Mouse (Mus musculus) stomach, embryonic 15.5 days (tissue): ENCODE data around the gene Zfand4. TPM values are rescaled to one million over a fixed set of nuclear protein-coding genes. Genes with fewer than 3 reads are reported as not detected.
A peak's percentile ranks its signal among the peaks of the same experiment; 100 is the strongest.

Experiments
- ATAC-seq: fragments of 200-750 bp; cut with Nextera tagmentation; 2 replicates; pipeline ENCODE4 v1.8.0; 2017; ENCODE audit warnings: low read depth, moderate number of reproducible peaks, moderate TSS enrichment; ENCODE audit not compliant: insufficient read depth, low FRiP score
- H3K27ac ChIP-seq: fragments of 300-500 bp; sonication (generic); 2 replicates; pipeline ENCODE4 v1.5.1; 2015; ENCODE audit warnings: mild to moderate bottlenecking, inconsistent platforms
- H3K27me3 ChIP-seq: fragments of 300-500 bp; sonication (generic); replicated peaks from 2 replicates; pipeline ENCODE4 v1.6.1; 2015; ENCODE audit warnings: inconsistent platforms
- H3K36me3 ChIP-seq: fragments of 300-500 bp; sonication (generic); 2 replicates; pipeline ENCODE4 v1.6.1; 2015; ENCODE audit warnings: inconsistent platforms
- H3K4me1 ChIP-seq: fragments of 300-500 bp; sonication (generic); 2 replicates; pipeline ENCODE4 v1.6.1; 2015; ENCODE audit warnings: inconsistent platforms
- H3K4me2 ChIP-seq: fragments of 300-500 bp; sonication (generic); 2 replicates; pipeline ENCODE4 v1.6.1; 2015; ENCODE audit warnings: mild to moderate bottlenecking, inconsistent platforms
- H3K4me3 ChIP-seq: fragments of 300-500 bp; sonication (generic); replicated peaks from 2 replicates; pipeline ENCODE4 v1.5.1; 2015; ENCODE audit warnings: inconsistent platforms
- H3K9ac ChIP-seq: fragments of 300-500 bp; sonication (generic); 2 replicates; pipeline ENCODE4 v1.6.1; 2015; ENCODE audit warnings: inconsistent platforms
- H3K9me3 ChIP-seq: fragments of 300-500 bp; sonication (generic); 2 replicates; pipeline ENCODE4 v1.6.1; 2016; ENCODE audit warnings: inconsistent platforms
- WGBS: fragments of 180-500 bp; shearing (Covaris S2); methylation state at CpG from one replicate; pipeline ENCODE4 v1.1.7; 2015; 5-methylcytosine and 5-hydroxymethylcytosine counted together
- polyA plus RNA-seq: library from polyadenylated mRNA; unstranded; fragments of >200 nt; fragmentation: Nextera tagmentation; extraction: Ambion mirVana; gene quantifications from 2 replicates; pipeline ENCODE4 v1.2.1, GENCODE M21; 2015

Gene Zfand4
- polyA plus RNA-seq, 1 experiment from 2014 or later: 5.1 TPM

DNA sequence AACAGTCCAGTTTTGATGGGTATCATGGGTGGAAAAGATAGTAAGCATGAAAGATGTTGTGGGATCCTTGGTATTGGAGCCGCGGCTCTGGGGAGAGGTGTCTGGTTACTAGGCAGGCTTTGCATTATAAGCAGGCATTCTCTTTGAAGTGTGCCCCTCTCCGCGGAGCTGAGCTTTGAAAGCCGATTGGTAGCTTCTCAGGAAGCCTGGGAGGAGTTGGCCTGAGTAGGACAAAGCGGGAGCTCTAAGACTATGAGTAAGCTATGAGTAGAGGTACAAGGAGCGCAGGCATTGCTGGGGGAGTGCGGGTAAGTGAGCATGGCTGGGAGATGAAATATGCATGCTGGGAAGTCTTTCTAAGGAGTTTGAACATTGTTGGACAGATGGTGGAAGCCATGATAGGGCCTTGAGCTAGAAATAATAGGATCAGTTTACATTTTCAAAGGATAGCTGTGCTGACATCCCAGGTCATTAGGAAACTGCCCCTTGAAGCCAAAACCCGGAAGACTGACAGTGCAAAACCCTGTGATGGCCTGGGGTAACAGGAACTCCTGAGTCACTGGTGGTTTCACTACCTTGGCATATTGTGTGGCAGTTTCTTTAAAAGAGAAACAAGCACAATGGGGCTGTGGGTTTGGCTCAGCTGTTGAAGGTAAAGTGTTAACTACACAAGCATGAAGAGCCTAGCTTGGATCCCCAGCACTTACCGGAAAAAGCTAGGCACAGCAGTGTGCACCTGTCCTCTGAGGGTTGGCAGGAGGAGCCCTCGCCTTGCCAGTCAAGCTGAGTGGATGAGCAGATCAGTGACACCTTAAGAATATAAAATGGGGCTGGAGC lies 2.5 kb downstream of the Zfand4 start:
- H3K4me1 ChIP-seq: no peaks in the 10 kb centered on the region; the same call in 1 of the 2 replicates
- peak overlapping the region; percentile 17; the same call in 1 of the 2 replicates for H3K4me2 ChIP-seq
- no peak for ATAC-seq
- no peak overlapping the region for H3K9ac ChIP-seq
- H3K27me3 ChIP-seq: no peaks in the 10 kb centered on the region
- H3K9me3 ChIP-seq: no peaks in the 10 kb centered on the region
- WGBS: 26% methylated on average over 11 of the region's 11 CpGs
- H3K27ac ChIP-seq: no peak overlapping the region
- H3K4me3 ChIP-seq: no peak overlapping the region
- H3K36me3 ChIP-seq: no peaks in the 10 kb centered on the region

DNA sequence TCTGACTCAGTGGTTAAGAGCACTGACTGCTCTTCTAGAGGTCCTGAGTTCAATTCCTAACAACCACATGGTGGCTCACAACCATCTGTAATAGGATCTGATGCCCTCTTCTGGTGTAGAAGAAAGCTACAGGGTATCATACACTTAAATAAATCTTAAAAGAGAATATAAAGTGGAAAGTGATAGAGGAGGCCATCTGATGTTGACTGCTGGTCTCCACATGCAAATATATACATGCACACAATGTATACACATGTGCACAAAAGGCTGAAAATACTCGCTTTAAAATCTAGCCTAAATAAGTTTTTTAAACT lies 3.0 kb downstream of the Zfand4 start:
- Histone ChIP-seq H3K27me3 (no peaks in the 10 kb centered on the region), H3K4me2 (no peak overlapping the region), H3K36me3 (no peaks in the 10 kb centered on the region), H3K4me1 (no peaks in the 10 kb centered on the region; the same call in 1 of the 2 replicates), H3K4me3 (no peak overlapping the region), H3K9me3 (no peaks in the 10 kb centered on the region), H3K9ac (no peak overlapping the region), H3K27ac (no peak overlapping the region)
- ATAC-seq: no peak
- 84% methylated on average over 1 of the region's 1 CpGs for WGBS

DNA sequence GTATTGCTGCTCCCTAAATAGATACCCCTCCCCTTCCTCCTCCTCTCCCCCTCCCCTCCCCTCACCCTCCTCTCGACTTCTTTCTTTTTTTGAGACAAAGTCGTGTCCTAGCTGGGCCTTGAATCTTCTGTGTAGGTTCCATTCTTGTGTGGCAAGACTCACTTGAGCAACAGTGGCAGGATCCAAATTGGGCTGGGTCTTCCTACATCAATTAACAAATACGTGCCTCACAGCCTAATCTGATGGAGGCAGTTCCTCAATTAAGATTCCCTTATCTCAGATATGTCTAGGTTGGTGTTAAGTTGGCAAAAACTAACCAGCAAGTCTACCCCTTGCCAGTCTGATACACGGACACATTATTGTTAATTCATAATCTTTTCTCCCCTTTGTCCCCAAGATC lies 11.7 kb downstream of the Zfand4 start:
- no peak for ATAC-seq
- Histone ChIP-seq H3K9me3 (no peaks in the 10 kb centered on the region), H3K36me3 (no peaks in the 10 kb centered on the region), H3K9ac (no peak overlapping the region), H3K27me3 (no peaks in the 10 kb centered on the region), H3K4me1 (no peaks in the 10 kb centered on the region), H3K4me3 (no peak overlapping the region), H3K4me2 (no peak overlapping the region), H3K27ac (no peak overlapping the region)
- WGBS: 83% methylated on average over 4 of the region's 4 CpGs

DNA sequence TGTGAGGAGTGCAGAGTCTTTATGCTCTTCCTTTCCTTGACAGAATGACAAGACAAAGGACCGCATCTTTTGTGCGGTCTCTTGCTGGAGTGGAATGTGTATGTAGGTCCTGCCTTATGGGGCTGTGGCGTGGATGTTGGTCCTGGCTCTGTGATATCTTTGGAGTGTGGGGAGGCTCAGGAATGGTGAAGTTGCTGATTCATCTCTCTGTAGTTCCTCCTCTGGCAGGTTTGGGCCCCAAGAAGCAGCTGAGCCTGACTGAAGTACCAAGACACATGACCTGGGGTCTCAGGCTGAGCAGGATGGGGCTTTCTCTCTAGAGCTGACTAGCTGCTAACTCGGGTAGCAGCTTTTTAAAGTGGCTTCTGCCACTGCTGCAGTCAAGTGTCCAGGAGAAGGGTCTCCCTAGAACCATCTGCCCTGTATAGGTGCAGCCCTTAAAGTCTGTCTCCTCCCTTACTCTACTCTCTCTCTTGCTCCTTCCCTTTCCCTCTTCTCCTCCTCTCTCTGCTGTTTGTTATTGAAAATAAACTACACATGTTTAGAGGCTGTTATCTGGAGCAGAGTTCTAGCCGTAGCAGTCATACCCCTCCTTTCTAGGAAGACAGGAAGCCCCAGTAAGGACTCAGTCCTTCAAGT lies 14.8 kb downstream of the Zfand4 start:
- 69% methylated on average over 5 of the region's 5 CpGs for whole genome bisulfite sequencing
- Histone ChIP-seq H3K9me3 (no peaks in the 10 kb centered on the region), H3K36me3 (no peaks in the 10 kb centered on the region), H3K9ac (no peak overlapping the region), H3K27me3 (no peaks in the 10 kb centered on the region), H3K4me2 (no peak overlapping the region), H3K4me1 (no peaks in the 10 kb centered on the region), H3K4me3 (no peak overlapping the region), H3K27ac (no peak overlapping the region)
- ATAC-seq: no peak

DNA sequence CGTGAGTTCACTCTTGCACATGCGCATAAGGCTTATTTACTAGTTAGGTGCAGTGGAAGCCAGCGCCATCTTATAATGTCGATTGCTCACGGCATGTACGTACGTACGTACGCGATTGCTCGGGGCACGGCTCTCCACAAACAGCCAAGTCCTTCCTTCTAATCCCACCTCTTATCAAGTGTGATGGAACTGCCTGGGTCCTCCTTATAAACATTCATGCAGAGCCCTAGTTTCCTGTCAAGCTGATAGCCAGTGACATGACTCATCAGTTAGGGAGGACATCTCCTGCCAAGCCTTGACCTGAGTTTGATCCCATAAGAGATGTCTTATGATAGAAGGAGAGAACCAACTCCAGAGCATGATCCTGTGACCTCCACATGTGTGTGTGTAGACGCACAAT lies 17.0 kb downstream of the Zfand4 start:
- Histone ChIP-seq H3K27ac (no peak overlapping the region), H3K9me3 (no peaks in the 10 kb centered on the region), H3K9ac (no peak overlapping the region), H3K36me3 (no peaks in the 10 kb centered on the region), H3K27me3 (no peaks in the 10 kb centered on the region), H3K4me2 (no peak overlapping the region), H3K4me1 (no peaks in the 10 kb centered on the region), H3K4me3 (no peak overlapping the region)
- no peak for ATAC-seq
- WGBS: 93% methylated on average over 13 of the region's 13 CpGs

DNA sequence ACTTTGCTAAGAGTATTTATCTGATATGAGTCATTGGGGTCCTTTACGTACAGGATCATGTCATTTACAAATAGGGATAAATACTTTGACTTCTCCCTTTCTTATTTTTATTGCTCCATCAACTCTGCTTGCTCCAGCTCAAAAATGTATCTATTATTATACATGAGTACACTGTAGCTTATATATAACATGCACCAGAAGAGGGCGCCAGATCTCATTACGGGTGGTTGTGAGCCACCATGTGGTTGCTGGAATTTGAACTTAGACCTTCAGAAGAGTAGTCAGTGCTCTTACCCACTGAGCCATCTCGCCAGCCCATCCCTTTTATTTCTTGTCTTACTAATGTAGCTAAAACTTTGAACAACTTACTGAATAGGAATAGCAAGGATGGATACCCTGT lies 18.5 kb downstream of the Zfand4 start:
- Histone ChIP-seq H3K36me3 (no peaks in the 10 kb centered on the region), H3K27ac (no peak overlapping the region), H3K27me3 (no peaks in the 10 kb centered on the region), H3K4me1 (no peaks in the 10 kb centered on the region), H3K9ac (no peak overlapping the region), H3K4me2 (no peak overlapping the region), H3K9me3 (no peaks in the 10 kb centered on the region), H3K4me3 (no peak overlapping the region)
- 48% methylated on average over 4 of the region's 4 CpGs for WGBS
- no peak for ATAC-seq

DNA sequence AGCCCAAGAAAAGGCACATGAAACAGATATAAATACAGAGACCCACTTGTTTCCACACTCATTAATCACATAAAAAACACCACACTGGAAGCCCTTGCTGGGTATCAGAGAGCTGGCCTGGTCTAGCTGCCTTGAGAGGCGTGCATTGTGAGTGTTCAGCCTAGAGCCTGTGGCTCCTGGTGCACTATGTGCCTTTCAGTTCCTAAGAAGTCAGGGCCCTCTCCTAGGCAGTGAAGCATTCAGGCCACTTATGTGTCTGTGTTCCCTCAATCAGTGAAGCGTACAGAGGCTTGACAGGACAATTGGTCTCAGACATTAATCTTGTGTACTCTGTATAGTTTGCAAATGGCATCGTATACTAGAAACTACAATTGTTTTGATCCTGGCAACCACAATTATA lies 19.3 kb downstream of the Zfand4 start:
- no peak for ATAC-seq
- H3K4me2 ChIP-seq: no peak overlapping the region
- no peaks in the 10 kb centered on the region for H3K9me3 ChIP-seq
- no peak overlapping the region for H3K27ac ChIP-seq
- no peak overlapping the region for H3K9ac ChIP-seq
- no peaks in the 10 kb centered on the region for H3K36me3 ChIP-seq
- H3K4me1 ChIP-seq: no peaks in the 10 kb centered on the region
- H3K4me3 ChIP-seq: no peak overlapping the region
- H3K27me3 ChIP-seq: no peaks in the 10 kb centered on the region
- 85% methylated on average over 3 of the region's 3 CpGs for WGBS

DNA sequence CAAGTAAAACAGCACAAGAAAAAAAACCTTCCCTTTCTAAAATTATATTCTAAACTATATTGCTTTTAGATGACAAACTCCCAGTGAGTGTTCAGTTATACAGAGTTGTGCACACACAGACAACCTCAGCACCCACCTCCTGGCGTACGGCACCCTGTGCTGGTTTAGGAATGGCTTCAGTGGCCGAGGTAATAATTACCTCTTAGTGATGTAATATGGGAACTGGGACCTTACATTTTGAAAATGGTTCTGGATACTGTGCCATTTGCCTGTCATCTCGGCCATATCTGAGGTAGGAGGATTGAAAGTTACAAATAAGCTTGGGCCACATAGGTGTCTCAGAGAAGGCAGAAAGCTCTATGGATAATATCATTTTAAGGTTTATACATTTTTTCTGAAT lies 22.3 kb downstream of the Zfand4 start:
- Histone ChIP-seq H3K4me2 (no peak overlapping the region), H3K4me1 (no peaks in the 10 kb centered on the region), H3K4me3 (no peak overlapping the region), H3K27me3 (no peaks in the 10 kb centered on the region), H3K36me3 (no peaks in the 10 kb centered on the region), H3K9me3 (no peaks in the 10 kb centered on the region), H3K9ac (no peak overlapping the region), H3K27ac (no peak overlapping the region)
- 85% methylated on average over 4 of the region's 4 CpGs for WGBS
- no peak for ATAC-seq

DNA sequence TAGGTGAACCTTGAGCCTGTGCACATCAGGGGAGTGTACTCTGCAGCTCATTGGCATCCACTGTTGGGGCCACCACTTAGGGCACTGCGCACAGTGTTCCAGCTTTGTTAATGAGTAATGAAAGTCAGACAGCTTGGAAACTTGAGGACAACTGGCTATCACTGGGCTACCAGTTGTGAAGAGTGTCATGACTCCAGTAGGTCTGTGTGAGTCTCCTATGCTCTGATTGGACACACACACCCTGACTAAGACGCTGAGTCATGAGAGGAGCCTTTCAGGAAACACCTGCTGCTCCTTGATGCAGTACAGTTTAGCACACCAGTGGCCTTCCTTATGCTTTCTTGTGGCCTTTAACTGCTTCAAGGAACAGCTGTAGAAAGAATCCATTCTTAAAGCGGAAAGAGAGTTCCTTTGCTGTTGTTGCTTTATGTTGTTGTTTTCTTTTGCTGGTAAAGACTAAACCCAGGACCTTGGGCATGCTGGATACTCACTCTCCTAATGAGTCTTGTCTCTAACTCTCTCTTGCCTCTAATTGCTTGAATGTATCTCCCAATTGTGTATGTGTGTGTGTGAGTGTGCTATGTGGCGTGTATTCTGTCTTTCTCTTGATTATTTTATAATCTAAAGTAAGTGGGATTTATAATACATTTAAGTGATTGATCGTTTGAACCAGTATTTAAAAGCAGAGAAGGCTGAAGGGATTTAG lies 23.0 kb downstream of the Zfand4 start:
- Histone ChIP-seq H3K36me3 (no peaks in the 10 kb centered on the region), H3K27me3 (no peaks in the 10 kb centered on the region), H3K9ac (no peak overlapping the region), H3K9me3 (no peaks in the 10 kb centered on the region), H3K4me1 (no peaks in the 10 kb centered on the region), H3K4me3 (no peak overlapping the region), H3K27ac (no peak overlapping the region), H3K4me2 (no peak overlapping the region)
- WGBS: 66% methylated on average over 5 of the region's 5 CpGs
- peak; percentile 98 for ATAC-seq

DNA sequence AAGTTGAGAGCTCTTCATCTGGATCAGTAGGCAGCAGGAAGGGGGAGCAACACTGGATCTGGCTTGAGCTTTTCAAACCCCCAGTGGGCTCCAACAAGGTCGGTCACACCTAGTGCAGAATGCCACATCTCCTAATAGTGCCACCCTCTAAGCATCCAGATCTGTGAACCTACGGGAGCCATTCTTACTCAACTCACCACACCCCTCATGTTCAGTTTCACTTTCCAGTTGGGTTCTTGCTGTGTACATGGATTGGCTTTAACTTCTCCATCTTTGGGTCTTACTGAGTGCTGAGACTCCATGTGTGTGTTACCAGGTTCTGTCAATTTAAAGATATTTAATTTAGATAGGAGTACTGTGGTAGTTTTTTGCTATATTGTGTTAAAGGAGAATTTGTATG lies 47.4 kb downstream of the Zfand4 start:
- Histone ChIP-seq H3K27ac (no peak overlapping the region), H3K9ac (no peak overlapping the region), H3K36me3 (no peaks in the 10 kb centered on the region), H3K9me3 (no peaks in the 10 kb centered on the region), H3K27me3 (no peaks in the 10 kb centered on the region), H3K4me2 (no peak overlapping the region), H3K4me1 (no peaks in the 10 kb centered on the region), H3K4me3 (no peak overlapping the region)
- ATAC-seq: no peak
- 81% methylated on average over 2 of the region's 2 CpGs for WGBS

DNA sequence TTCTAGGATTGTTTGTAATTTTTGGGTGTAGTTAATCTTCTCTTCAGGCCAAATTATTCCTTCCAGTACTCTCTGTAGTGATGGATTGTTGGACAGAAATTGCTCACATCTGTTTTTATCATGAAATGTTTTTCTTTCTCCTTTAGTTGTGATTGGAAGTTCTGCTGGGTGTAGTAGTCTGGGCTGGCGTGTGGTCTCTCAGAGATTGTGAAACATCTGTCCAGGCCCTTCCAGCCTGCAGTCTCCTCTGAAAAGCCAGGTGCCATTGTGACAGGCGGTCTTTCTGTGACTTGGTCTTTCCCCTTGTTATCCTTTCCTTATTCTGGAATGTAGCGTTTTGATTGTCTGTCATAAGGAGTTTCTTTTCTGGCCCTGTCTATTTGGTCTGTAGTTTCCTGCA lies 55.2 kb downstream of the Zfand4 start:
- no peaks in the 10 kb centered on the region for H3K9me3 ChIP-seq
- H3K4me3 ChIP-seq: no peak overlapping the region
- WGBS: 76% methylated on average over 3 of the region's 3 CpGs
- H3K9ac ChIP-seq: no peak overlapping the region
- no peak for ATAC-seq
- no peaks in the 10 kb centered on the region for H3K4me1 ChIP-seq
- no peak overlapping the region for H3K27ac ChIP-seq
- no peaks in the 10 kb centered on the region for H3K27me3 ChIP-seq
- H3K4me2 ChIP-seq: no peak overlapping the region
- H3K36me3 ChIP-seq: no peaks in the 10 kb centered on the region

DNA sequence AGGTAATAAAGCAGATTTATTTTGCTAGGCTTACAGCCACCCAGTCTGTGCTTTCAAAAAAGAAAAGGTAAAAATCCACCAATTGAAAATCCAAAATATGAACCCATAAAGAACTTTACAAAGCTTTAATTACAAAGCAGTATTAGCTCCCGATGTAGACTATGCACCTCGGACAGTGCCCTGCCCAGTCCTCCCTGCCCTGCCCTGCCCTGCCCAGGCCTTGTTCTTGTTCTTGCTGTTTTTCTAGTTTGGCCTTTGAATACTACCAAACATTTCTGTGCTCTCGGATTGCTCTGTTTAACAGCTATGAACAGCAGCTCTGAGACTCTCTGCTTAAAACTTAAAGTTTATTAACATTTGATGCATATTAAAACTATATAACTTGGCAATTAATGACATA lies 62.6 kb downstream of the Zfand4 start:
- H3K4me3 ChIP-seq: no peak overlapping the region
- no peaks in the 10 kb centered on the region for H3K36me3 ChIP-seq
- no peak overlapping the region for H3K9ac ChIP-seq
- 71% methylated on average over 3 of the region's 3 CpGs for WGBS
- no peak overlapping the region for H3K4me2 ChIP-seq
- no peaks in the 10 kb centered on the region for H3K27me3 ChIP-seq
- ATAC-seq: no peak
- H3K4me1 ChIP-seq: no peaks in the 10 kb centered on the region
- H3K27ac ChIP-seq: no peak overlapping the region
- no peaks in the 10 kb centered on the region for H3K9me3 ChIP-seq
